Mouse (Mus musculus) frontal cortex, adult (tissue): ENCODE measurements around the gene Serpind1.

ENCODE experiments used
- ATAC-seq: cut with Nextera tagmentation; 2 replicates; pipeline ENCODE4 v1.9.2; 2017; ENCODE audit warnings: mild to moderate bottlenecking, moderate library complexity, mixed read lengths; ENCODE audit not compliant: low TSS enrichment

The Serpind1 gene

DNA sequence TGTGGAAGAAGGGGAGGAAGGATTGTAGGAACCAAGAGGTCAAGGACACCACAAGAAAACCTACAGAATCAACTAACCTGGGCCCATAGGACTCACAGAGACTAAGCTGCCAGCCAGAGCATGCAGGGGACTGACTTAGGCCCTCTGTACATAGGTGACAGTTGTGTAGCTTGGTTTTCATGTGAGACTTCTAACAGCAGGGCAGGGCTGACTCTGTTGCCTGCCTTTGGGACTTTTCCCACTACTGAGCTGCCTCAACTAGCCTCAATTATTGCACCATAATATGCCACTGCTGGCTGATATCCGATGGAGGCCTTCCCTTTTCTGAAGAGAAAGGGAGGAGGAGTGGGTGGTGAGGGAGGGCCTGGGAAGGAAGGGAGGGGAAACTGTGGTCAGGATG is 15.6 kb downstream of the Serpind1 start:
- no peak for ATAC-seq

GRCm38 (mm10) chr16:17356031-17356430 is 24.9 kb downstream of the Serpind1 start:
- no peak for ATAC-seq

DNA sequence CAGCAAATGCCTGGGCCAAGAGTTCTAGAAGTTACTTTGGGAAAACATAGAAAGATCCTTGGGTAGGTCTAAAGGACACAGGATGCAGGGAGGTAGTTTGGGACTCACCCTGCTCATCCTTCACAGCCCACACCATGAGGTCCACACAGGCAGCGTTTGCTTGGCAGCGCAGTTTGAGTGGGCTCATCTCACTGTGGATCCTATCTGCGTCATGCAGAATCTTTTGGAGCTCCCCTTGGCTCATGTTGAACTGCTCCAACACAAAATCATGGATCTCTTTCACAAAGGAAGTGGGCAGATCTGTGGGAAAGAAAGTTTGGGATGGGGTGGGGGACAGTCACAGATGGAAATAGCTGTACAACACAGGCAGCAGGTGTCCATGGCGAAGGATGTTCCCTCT is 27.6 kb downstream of the Serpind1 start:
- peak; percentile 77; the same call in 1 of the 2 replicates for ATAC-seq

- no peak for ATAC-seq
Measured at GRCm38 (mm10) chr16:17382306-17382705, 51.1 kb downstream of the Serpind1 start.

DNA sequence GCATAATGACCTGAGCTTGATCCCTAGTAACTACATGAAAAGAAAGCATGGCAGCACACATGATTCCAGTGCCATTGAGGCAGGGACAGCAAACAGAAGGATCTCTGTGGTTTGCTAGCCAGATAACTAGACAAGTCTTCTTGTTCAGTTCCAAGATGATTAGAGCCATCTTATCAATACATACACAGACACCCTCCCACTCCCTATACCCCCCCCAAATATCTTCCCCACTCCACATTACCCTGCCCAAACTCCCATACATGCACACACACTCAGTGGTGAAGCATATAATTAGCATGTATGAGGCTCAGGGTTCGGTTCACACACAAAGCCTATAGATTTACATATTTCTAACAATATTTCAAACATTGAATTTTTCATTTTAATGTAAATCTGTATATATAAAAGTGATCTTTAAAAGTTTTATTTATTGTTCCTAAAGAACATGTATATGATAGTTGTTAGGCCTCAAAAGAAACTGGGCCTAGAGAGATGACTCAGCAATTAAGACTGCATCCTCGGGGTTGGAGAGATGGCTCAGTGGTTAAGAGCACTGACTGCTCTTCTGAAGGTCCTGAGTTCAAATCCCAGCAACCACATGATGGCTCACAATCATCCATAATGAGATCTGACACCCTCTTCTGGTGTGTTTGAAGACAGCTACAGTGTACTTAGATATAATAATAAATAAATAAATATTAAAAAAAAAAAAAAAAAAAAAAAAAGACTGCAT is 52.6 kb downstream of the Serpind1 start:
- no peak for ATAC-seq

GRCm38 (mm10) chr16:17392784-17393183 is 61.6 kb downstream of the Serpind1 start:
- no peak for ATAC-seq
